Mouse (Mus musculus): ENCODE data around the gene Rerg. TPM values are rescaled to one million over a fixed set of nuclear protein-coding genes. Genes with fewer than 3 reads are reported as not detected.
A peak's percentile ranks its signal among the peaks of the same experiment; 100 is the strongest.

The Rerg gene
- 14.0 and 15.4 TPM in 2 replicates for polyA plus RNA-seq (2016; fragmentation: Nextera tagmentation; extraction: Ambion mirVana)

DNA sequence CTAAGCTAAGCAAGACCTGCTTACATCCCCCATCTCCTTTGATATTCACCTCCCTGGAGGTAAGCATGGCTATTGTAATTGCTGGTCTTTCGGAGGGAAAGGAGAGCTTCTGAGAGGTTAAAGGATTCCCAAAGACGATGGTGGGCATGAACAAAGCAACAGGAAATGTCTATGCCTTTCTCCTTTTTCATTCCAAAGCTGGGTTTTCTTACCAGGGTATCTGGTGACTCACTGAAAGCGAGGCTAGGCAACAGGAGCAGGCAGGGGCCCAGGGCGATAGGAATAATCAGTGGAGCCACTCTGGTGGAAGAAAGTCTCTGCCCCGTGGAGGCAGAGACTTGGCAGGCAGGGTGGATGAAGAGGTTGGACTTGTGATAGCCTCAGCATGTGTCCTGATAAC is at the start of gene Rerg:
Gene Rerg, minus strand, starts transcription at position 272 of the 400 bp plus-strand sequence.
- WGBS, result 9% methylated on average over 5 of the region's 5 CpGs
- H3K36me3 ChIP-seq, result no peaks in the 10 kb centered on the region
- peaks cover 8% of the 10 kb centered on the region for H3K27me3 ChIP-seq
- H3K4me3 ChIP-seq, result peak within 1 kb of the TSS; percentile 51
- H3K9ac ChIP-seq, result peak within 1 kb of the TSS; percentile 62
- no peaks in the 10 kb centered on the region for H3K9me3 ChIP-seq
- no peak for ATAC-seq (ENCODE audit: insufficient number of reproducible peaks, insufficient read depth, low FRiP score, low TSS enrichment)
- peak within 1 kb of the TSS; percentile 92 for H3K4me2 ChIP-seq (replicated peaks)
- H3K4me1 ChIP-seq, result peaks cover 8% of the 10 kb centered on the region; the same call in 1 of the 2 replicates
- 0 out of 2 replicates have a peak within 1 kb of the TSS, but pooled peaks have one; percentile 12 for H3K27ac ChIP-seq

DNA sequence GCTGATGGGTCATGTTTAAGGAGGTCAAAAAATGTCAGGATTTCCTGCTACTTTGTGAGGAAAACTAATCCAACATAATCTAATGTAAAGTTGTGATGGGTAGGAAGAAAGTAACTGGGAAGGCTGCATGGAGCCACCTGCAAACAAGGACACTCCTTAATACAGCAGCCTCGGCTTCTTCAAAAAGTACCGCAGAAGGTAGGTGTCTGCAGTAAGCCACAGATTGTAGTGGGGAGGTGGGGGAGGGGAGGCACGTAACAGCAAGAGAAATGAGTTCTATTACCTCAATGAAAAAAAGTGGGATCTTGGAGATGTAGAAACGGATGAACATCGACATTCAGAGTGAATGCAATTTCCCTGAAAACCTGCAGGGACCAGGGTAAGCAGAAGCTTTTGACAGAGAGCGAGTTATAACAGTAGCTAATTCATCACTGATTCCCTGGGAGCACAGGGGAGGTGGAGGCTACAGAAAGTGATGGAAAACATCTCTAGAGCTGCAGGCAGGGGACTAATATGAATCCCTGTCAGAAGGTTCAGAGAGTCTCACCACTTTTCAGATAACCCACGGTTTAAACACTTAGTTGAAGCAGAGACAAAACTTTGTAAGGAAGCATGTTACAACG is 47.7 kb upstream of the Rerg start:
- Histone ChIP-seq H3K27me3 (no peaks in the 10 kb centered on the region), H3K27ac (no peak overlapping the region), H3K4me3 (no peak overlapping the region), H3K4me1 (no peaks in the 10 kb centered on the region), H3K36me3 (no peaks in the 10 kb centered on the region), H3K9me3 (no peaks in the 10 kb centered on the region), H3K9ac (no peak overlapping the region), H3K4me2 (replicated peaks) (no peak overlapping the region)
- no peak for ATAC-seq (ENCODE audit: insufficient number of reproducible peaks, insufficient read depth, low FRiP score, low TSS enrichment)
- WGBS, result 79% methylated on average over 8 of the region's 8 CpGs

DNA sequence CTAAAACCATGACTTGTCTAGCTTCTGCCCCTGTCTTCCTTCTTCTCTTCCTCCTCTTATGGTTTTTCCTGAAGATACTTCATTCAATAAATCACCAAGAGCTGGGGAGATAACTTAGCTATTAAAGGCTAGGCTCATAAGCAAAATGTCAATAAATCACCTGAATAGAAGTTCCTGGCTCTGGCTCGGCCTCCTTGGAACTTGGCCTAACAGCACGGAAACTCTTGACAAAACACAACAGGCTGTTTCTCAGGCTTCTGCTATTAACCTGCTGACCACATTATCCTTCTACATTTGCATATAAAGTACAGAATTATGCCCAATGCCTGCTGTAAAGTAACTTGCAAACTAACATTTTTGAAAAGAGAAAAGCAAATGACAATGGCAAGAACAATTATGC is 41.1 kb upstream of the Rerg start:
- no peaks in the 10 kb centered on the region for H3K36me3 ChIP-seq
- ATAC-seq (ENCODE audit: insufficient number of reproducible peaks, insufficient read depth, low FRiP score, low TSS enrichment), result no peak
- no peak overlapping the region for H3K27ac ChIP-seq
- no peaks in the 10 kb centered on the region for H3K4me1 ChIP-seq
- H3K27me3 ChIP-seq, result no peaks in the 10 kb centered on the region
- H3K4me2 ChIP-seq (replicated peaks), result no peak overlapping the region
- H3K9ac ChIP-seq, result no peak overlapping the region
- H3K4me3 ChIP-seq, result no peak overlapping the region
- H3K9me3 ChIP-seq, result no peaks in the 10 kb centered on the region
- WGBS, result 89% methylated on average over 2 of the region's 2 CpGs

DNA sequence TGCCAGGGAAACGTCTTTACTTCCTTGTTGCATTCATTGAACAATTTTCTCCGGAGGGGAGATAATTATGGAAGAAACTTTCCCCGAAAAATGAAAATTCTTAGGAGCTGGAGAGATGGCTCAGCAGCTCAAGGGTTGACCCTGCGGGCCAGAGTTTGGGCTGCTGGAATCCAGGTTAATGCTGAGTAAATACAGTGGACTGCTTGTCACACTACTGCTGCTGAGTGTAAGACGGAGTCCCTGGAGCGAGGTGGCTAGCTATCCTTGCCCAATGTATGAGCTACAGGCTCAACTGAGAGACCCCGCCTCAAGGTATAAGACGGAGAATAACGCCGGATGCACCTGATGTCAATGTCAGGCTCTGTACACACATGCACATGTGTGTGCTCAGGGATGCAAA is 40.7 kb upstream of the Rerg start:
- Histone ChIP-seq H3K27me3 (no peaks in the 10 kb centered on the region), H3K9me3 (no peaks in the 10 kb centered on the region), H3K9ac (no peak overlapping the region), H3K27ac (no peak overlapping the region), H3K4me1 (no peaks in the 10 kb centered on the region), H3K4me3 (no peak overlapping the region), H3K36me3 (no peaks in the 10 kb centered on the region), H3K4me2 (replicated peaks) (no peak overlapping the region)
- WGBS, result 87% methylated on average over 10 of the region's 10 CpGs
- no peak for ATAC-seq (ENCODE audit: insufficient number of reproducible peaks, insufficient read depth, low FRiP score, low TSS enrichment)

- H3K4me2 ChIP-seq (replicated peaks), result no peak overlapping the region
- H3K4me3 ChIP-seq, result no peak overlapping the region
- 90% methylated on average over 8 of the region's 8 CpGs for WGBS
- no peak overlapping the region for H3K9ac ChIP-seq
- no peaks in the 10 kb centered on the region for H3K36me3 ChIP-seq
- no peak for ATAC-seq (ENCODE audit: insufficient number of reproducible peaks, insufficient read depth, low FRiP score, low TSS enrichment)
- H3K9me3 ChIP-seq, result no peaks in the 10 kb centered on the region
- no peaks in the 10 kb centered on the region for H3K27me3 ChIP-seq
- no peak overlapping the region for H3K27ac ChIP-seq
- H3K4me1 ChIP-seq, result no peaks in the 10 kb centered on the region
Measured at GRCm38 (mm10) chr6:137209992-137210391, 39.7 kb upstream of the Rerg start.

DNA sequence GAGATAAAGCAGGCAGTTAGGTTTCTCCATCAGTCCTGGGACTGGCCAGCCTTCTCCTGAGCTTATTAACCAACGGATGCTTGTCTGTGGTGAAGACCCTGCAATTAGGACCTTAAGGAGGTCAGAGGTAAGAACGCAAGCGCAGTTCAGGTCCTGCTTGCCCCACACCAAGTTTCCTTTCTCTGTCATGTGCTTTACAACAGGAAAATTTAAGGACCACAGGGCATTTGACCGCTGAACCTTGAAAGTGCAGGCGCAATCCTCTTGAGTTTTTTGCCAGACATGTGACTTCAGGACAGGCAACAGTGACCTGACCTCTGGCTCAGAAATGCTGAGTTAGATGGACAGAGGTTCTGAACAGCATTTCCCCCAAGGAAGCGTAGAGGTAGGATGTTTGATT is 36.8 kb upstream of the Rerg start:
- Histone ChIP-seq H3K36me3 (no peaks in the 10 kb centered on the region), H3K27ac (no peak overlapping the region), H3K4me2 (replicated peaks) (no peak overlapping the region), H3K9me3 (no peaks in the 10 kb centered on the region), H3K4me1 (no peaks in the 10 kb centered on the region), H3K27me3 (no peaks in the 10 kb centered on the region), H3K4me3 (no peak overlapping the region), H3K9ac (no peak overlapping the region)
- ATAC-seq (ENCODE audit: insufficient number of reproducible peaks, insufficient read depth, low FRiP score, low TSS enrichment), result no peak
- 87% methylated on average over 6 of the region's 6 CpGs for WGBS

GRCm38 (mm10) chr6:137205662-137206400 is 35.5 kb upstream of the Rerg start:
- WGBS, result 62% methylated on average over 11 of the region's 11 CpGs
- no peaks in the 10 kb centered on the region for H3K36me3 ChIP-seq
- no peak for ATAC-seq (ENCODE audit: insufficient number of reproducible peaks, insufficient read depth, low FRiP score, low TSS enrichment)
- H3K9me3 ChIP-seq, result no peaks in the 10 kb centered on the region
- no peak overlapping the region for H3K4me3 ChIP-seq
- H3K9ac ChIP-seq, result no peak overlapping the region
- no peak overlapping the region for H3K4me2 ChIP-seq (replicated peaks)
- H3K27me3 ChIP-seq, result no peaks in the 10 kb centered on the region
- H3K4me1 ChIP-seq, result no peaks in the 10 kb centered on the region
- no peak overlapping the region for H3K27ac ChIP-seq

- Histone ChIP-seq H3K4me3 (no peak overlapping the region), H3K27ac (no peak overlapping the region), H3K9me3 (no peaks in the 10 kb centered on the region), H3K36me3 (no peaks in the 10 kb centered on the region), H3K4me2 (replicated peaks) (no peak overlapping the region), H3K9ac (no peak overlapping the region), H3K27me3 (no peaks in the 10 kb centered on the region), H3K4me1 (no peaks in the 10 kb centered on the region)
- WGBS, result 79% methylated on average over 4 of the region's 4 CpGs
- no peak for ATAC-seq (ENCODE audit: insufficient number of reproducible peaks, insufficient read depth, low FRiP score, low TSS enrichment)
Measured at GRCm38 (mm10) chr6:137202661-137203060, 32.4 kb upstream of the Rerg start.

GRCm38 (mm10) chr6:137201578-137201977 is 31.3 kb upstream of the Rerg start:
- no peak overlapping the region for H3K9ac ChIP-seq
- no peaks in the 10 kb centered on the region for H3K27me3 ChIP-seq
- H3K4me2 ChIP-seq (replicated peaks), result no peak overlapping the region
- no peak overlapping the region for H3K27ac ChIP-seq
- ATAC-seq (ENCODE audit: insufficient number of reproducible peaks, insufficient read depth, low FRiP score, low TSS enrichment), result no peak
- no peaks in the 10 kb centered on the region for H3K9me3 ChIP-seq
- H3K4me3 ChIP-seq, result no peak overlapping the region
- H3K36me3 ChIP-seq, result no peaks in the 10 kb centered on the region
- WGBS, result 68% methylated on average over 7 of the region's 7 CpGs
- H3K4me1 ChIP-seq, result no peaks in the 10 kb centered on the region

DNA sequence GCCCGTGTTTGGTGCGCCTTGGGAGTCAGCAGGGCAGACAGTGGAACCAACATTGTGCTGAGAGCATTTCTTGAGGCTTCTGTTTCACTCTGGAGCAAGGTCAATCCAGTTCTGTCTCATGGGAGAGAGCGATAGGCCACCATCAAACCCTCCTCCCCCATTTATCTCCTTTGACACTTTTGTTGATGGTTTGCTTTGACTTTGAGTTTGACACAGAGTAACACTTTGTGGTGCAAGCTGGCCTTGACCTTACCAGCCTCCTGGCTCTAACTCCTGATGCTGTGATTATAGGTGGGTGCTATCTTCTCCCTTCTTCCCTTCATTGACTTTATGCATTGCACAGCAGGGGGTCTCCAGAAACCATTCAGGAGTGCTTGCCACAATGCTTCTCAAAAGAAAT is 30.9 kb upstream of the Rerg start:
- H3K27me3 ChIP-seq, result no peaks in the 10 kb centered on the region
- H3K9ac ChIP-seq, result no peak overlapping the region
- no peaks in the 10 kb centered on the region for H3K36me3 ChIP-seq
- no peaks in the 10 kb centered on the region for H3K4me1 ChIP-seq
- no peak overlapping the region for H3K4me3 ChIP-seq
- no peak overlapping the region for H3K4me2 ChIP-seq (replicated peaks)
- H3K27ac ChIP-seq, result no peak overlapping the region
- no peak for ATAC-seq (ENCODE audit: insufficient number of reproducible peaks, insufficient read depth, low FRiP score, low TSS enrichment)
- WGBS, result 92% methylated on average over 3 of the region's 3 CpGs
- H3K9me3 ChIP-seq, result no peaks in the 10 kb centered on the region

- WGBS, result 19% methylated on average over 6 of the region's 6 CpGs
- no peaks in the 10 kb centered on the region for H3K27me3 ChIP-seq
- H3K36me3 ChIP-seq, result no peaks in the 10 kb centered on the region
- H3K9me3 ChIP-seq, result no peaks in the 10 kb centered on the region
- H3K4me2 ChIP-seq (replicated peaks), result no peak overlapping the region
- no peak overlapping the region for H3K9ac ChIP-seq
- ATAC-seq (ENCODE audit: insufficient number of reproducible peaks, insufficient read depth, low FRiP score, low TSS enrichment), result no peak
- H3K27ac ChIP-seq, result no peak overlapping the region
- H3K4me1 ChIP-seq, result no peaks in the 10 kb centered on the region
- H3K4me3 ChIP-seq, result no peak overlapping the region
Measured at GRCm38 (mm10) chr6:137192063-137192462, 21.8 kb upstream of the Rerg start.

- no peak overlapping the region for H3K27ac ChIP-seq
- no peak overlapping the region for H3K9ac ChIP-seq
- no peak for ATAC-seq (ENCODE audit: insufficient number of reproducible peaks, insufficient read depth, low FRiP score, low TSS enrichment)
- no peaks in the 10 kb centered on the region for H3K36me3 ChIP-seq
- H3K4me3 ChIP-seq, result no peak overlapping the region
- H3K4me2 ChIP-seq (replicated peaks), result no peak overlapping the region
- 82% methylated on average over 11 of the region's 11 CpGs for WGBS
- H3K27me3 ChIP-seq, result no peaks in the 10 kb centered on the region
- no peaks in the 10 kb centered on the region for H3K9me3 ChIP-seq
- H3K4me1 ChIP-seq, result no peaks in the 10 kb centered on the region
Measured at GRCm38 (mm10) chr6:137191026-137191425, 20.7 kb upstream of the Rerg start.
